12 mouse cellular contexts compared by ENCODE assay signal in the genomic region with DNA sequence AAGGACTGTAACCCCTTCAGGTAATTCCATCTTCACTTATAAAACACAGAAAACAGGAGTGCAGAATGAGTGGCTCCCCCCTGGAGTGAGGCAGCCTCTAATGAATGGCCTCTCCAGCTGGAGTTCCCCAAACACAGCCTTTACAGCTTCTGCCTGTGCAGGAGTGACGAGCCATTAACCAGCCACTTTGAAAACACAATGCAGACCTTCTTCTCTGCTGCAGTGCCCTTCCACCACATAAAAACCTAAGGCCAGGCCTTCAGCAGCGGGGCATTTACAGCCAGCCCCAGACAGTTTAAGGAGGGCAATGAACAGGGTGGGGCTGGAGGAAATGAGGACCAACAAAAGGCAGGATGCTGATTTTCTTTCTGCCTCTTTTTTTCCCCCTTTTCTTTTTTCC.
A peak's percentile ranks its signal among the peaks of the same experiment; 100 is the strongest.
DNase-seq lines count a peak whose midpoint lies in the region; ATAC-seq lines count a peak whose summit lies in the region.
"Had no signal": no experiment of that assay in that cellular context is flagged by ENCODE, and none has a peak within 500 bp of the region (broad histone marks: within the 10 kb centered on the region; RNA-seq: fewer than 3 reads in every experiment).

No protein-coding gene starts in this region.

- no peaks in the 10 kb centered on the region for H3K27me3 ChIP-seq in kidney, embryonic 15.5 days
- H3K27me3 ChIP-seq in forebrain, embryonic 12.5 days, result no peaks in the 10 kb centered on the region
- no peaks in the 10 kb centered on the region for H3K27me3 ChIP-seq in limb, embryonic 10.5 days (ENCODE audit: low read depth, poor library complexity, severe bottlenecking)
- H3K27me3 ChIP-seq: limb, embryonic 15.5 days had no signal

- no peak for DNase-seq in kidney, adult 11 months
- DNase-seq in limb, embryonic 10.5 days (ENCODE audit: low spot score), result peak; percentile 57
- DNase-seq in retina, embryonic 14.5 days (ENCODE audit: low spot score), result peak; percentile 52
- no peak for DNase-seq in cerebellum, adult 9-11 months
- no peak for DNase-seq in left cerebral cortex, adult 8-10 months (ENCODE audit: low spot score in 2 of 2)
- DNase-seq in c-Kit-positive CD71-positive TER-119-positive erythroid progenitor cells, embryonic 14.5 days (ENCODE audit: low spot score), result no peak

- no peaks in the 10 kb centered on the region for H3K9me3 ChIP-seq in kidney, embryonic 15.5 days (replicated peaks)
- H3K9me3 ChIP-seq in forebrain, embryonic 12.5 days, result no peaks in the 10 kb centered on the region
- no peaks in the 10 kb centered on the region for H3K9me3 ChIP-seq in limb, embryonic 10.5 days (replicated peaks)
- H3K9me3 ChIP-seq: limb, embryonic 15.5 days had no signal

- peak overlapping the region; percentile 54; the same call in 1 of the 2 replicates for H3K27ac ChIP-seq in kidney, embryonic 15.5 days
- peak overlapping the region; percentile 76 for H3K27ac ChIP-seq in forebrain, embryonic 12.5 days
- H3K27ac ChIP-seq in limb, embryonic 10.5 days, result peak overlapping the region; percentile 70
- H3K27ac ChIP-seq: limb, embryonic 15.5 days; macrophage had no signal

- peak; percentile 73 for ATAC-seq in kidney, embryonic 15.5 days (replicated peaks; ENCODE audit: low FRiP score)
- peak; percentile 81 for ATAC-seq in forebrain, embryonic 12.5 days (ENCODE audit: low FRiP score)
- ATAC-seq: activated CD4-positive, CD25-positive, alpha-beta regulatory T cell, adult 4 months had no signal

- peaks cover 7% of the 10 kb centered on the region for H3K4me1 ChIP-seq in kidney, embryonic 15.5 days
- H3K4me1 ChIP-seq in forebrain, embryonic 12.5 days, result peaks cover 14% of the 10 kb centered on the region
- peaks cover 38% of the 10 kb centered on the region for H3K4me1 ChIP-seq in limb, embryonic 10.5 days

- H3K4me3 ChIP-seq in kidney, embryonic 15.5 days (replicated peaks), result no peak overlapping the region
- H3K4me3 ChIP-seq in forebrain, embryonic 12.5 days (replicated peaks), result no peak overlapping the region
- no peak overlapping the region for H3K4me3 ChIP-seq in limb, embryonic 10.5 days
- H3K4me3 ChIP-seq: erythroblast, embryonic 14.5 days; limb, embryonic 15.5 days had no signal

- 27% methylated on average over 2 of the region's 2 CpGs for WGBS in kidney, embryonic 15.5 days
- 2% methylated on average over 2 of the region's 2 CpGs for WGBS in forebrain, embryonic 12.5 days
- WGBS in limb, embryonic 10.5 days, result 8% methylated on average over 2 of the region's 2 CpGs

- H3K9ac ChIP-seq in kidney, embryonic 15.5 days, result no peak overlapping the region
- H3K9ac ChIP-seq in forebrain, embryonic 12.5 days, result no peak overlapping the region
- H3K9ac ChIP-seq: limb, embryonic 15.5 days had no signal

- H3K36me3 ChIP-seq in kidney, embryonic 15.5 days, result no peaks in the 10 kb centered on the region
- no peaks in the 10 kb centered on the region for H3K36me3 ChIP-seq in forebrain, embryonic 12.5 days (replicated peaks)
- peaks cover 3% of the 10 kb centered on the region; the same call in 1 of the 2 replicates for H3K36me3 ChIP-seq in limb, embryonic 10.5 days
- H3K36me3 ChIP-seq: limb, embryonic 15.5 days had no signal

- H3K4me2 ChIP-seq in kidney, embryonic 15.5 days, result no peak overlapping the region
- H3K4me2 ChIP-seq in forebrain, embryonic 12.5 days, result no peak overlapping the region; the same call in 1 of the 2 replicates
- H3K4me2 ChIP-seq: limb, embryonic 15.5 days had no signal

Comparison
In these comparisons a context has a peak if more than half of its experiments do, and no peak if none do; other contexts are left out.
1. DNase-seq: peak in limb, embryonic 10.5 days (single experiment) and retina, embryonic 14.5 days (single experiment); none in kidney, adult 11 months (single experiment), cerebellum, adult 9-11 months (single experiment), left cerebral cortex, adult 8-10 months (0 of 2) and c-Kit-positive CD71-positive TER-119-positive erythroid progenitor cells, embryonic 14.5 days (single experiment).
2. Peak in every context shown above with its lines, with median percentiles within 50 percentile points of each other: H3K27ac ChIP-seq.